Mouse (Mus musculus) MEL (cell line): ENCODE data around the gene Lypd4.

ENCODE experiments used
- BHLHE40 ChIP-seq: IDR thresholded peaks from 2 replicates; pipeline ENCODE4 v1.6.1; 2012; ENCODE audit warnings: low read depth, mild to moderate bottlenecking, inconsistent platforms, low read length, improper control_type of control experiment, borderline replicate concordance
- CTCF ChIP-seq, 3 experiments: IDR thresholded peaks in 2 of 3; conservative IDR thresholded peaks in 1 of 3; 2 replicates each; pipeline ENCODE4 v1.5.1; 2011 to 2012; ENCODE audit warnings: low read length in 3 of 3, low read depth in 2 of 3, mild to moderate bottlenecking in 2 of 3, improper control_type of control experiment in 1 of 3, inconsistent platforms in 1 of 3, mixed read lengths in 1 of 3, moderate library complexity in 1 of 3; ENCODE audit not compliant: control insufficient read depth in 1 of 3, insufficient read depth in 1 of 3, poor library complexity in 1 of 3, severe bottlenecking in 1 of 3
- GATA1 ChIP-seq: IDR thresholded peaks from 2 replicates; pipeline ENCODE4 v1.6.1; 2011; ENCODE audit warnings: low read depth, low read length, improper control_type of control experiment
- TAL1 ChIP-seq: IDR thresholded peaks from 2 replicates; pipeline ENCODE4 v1.6.1; 2012; ENCODE audit warnings: mild to moderate bottlenecking, inconsistent platforms, low read length, moderate library complexity, mixed read lengths

GRCm38 (mm10) chr7:24824452-24824851, 45.3 kb downstream of the Lypd4 start:
- no peak for TF ChIP-seq TAL1
- TF ChIP-seq BHLHE40, result no peak
- no peak for TF ChIP-seq GATA1
- TF ChIP-seq CTCF (IDR thresholded peaks at IDR 0.05 in 2 of 3, conservative IDR thresholded peaks at IDR 0.05 in 1 of 3; ENCODE audit: control insufficient read depth in 1 of 3, insufficient read depth in 1 of 3, low read depth in 2 of 3, low read length in 3 of 3, poor library complexity in 1 of 3, severe bottlenecking in 1 of 3), result no peak
